Mouse (Mus musculus): Measurements from ENCODE around the gene Fbxl16. TPM values are rescaled to one million over a fixed set of nuclear protein-coding genes. Genes with fewer than 3 reads are reported as not detected.

The Fbxl16 gene
- polyA plus RNA-seq, 1 experiment from 2014 or later, result 0.33 TPM

GRCm38 (mm10) chr17:25861704-25862612 is 53.1 kb downstream of the Fbxl16 start:
- 10% methylated on average over 6 of the region's 6 CpGs for WGBS (ENCODE audit: missing documents)
- Histone ChIP-seq H3K27ac (peak overlapping the region; percentile 27), H3K79me2 (ENCODE audit: inconsistent target) (no peaks in the 10 kb centered on the region; the same call in 1 of the 2 replicates), H3K36me3 (ENCODE audit: inconsistent target) (no peaks in the 10 kb centered on the region), H3K4me3 (ENCODE audit: inconsistent target) (peak overlapping the region; percentile 39)

GRCm38 (mm10) chr17:25863681-25864080 is 54.8 kb downstream of the Fbxl16 start:
- H3K4me3 ChIP-seq (ENCODE audit: inconsistent target), result no peak overlapping the region
- H3K36me3 ChIP-seq (ENCODE audit: inconsistent target), result no peaks in the 10 kb centered on the region
- H3K79me2 ChIP-seq (ENCODE audit: inconsistent target), result no peaks in the 10 kb centered on the region; the same call in 1 of the 2 replicates
- H3K27ac ChIP-seq, result no peak overlapping the region
- WGBS (ENCODE audit: missing documents), result 94% methylated on average over 6 of the region's 6 CpGs

- H3K27ac ChIP-seq, result no peak overlapping the region
- H3K79me2 ChIP-seq (ENCODE audit: inconsistent target), result no peaks in the 10 kb centered on the region; the same call in 1 of the 2 replicates
- no peak overlapping the region for H3K4me3 ChIP-seq (ENCODE audit: inconsistent target)
- WGBS (ENCODE audit: missing documents), result 95% methylated on average over 14 of the region's 14 CpGs
- no peaks in the 10 kb centered on the region for H3K36me3 ChIP-seq (ENCODE audit: inconsistent target)
Measured at GRCm38 (mm10) chr17:25864311-25864710, 55.4 kb downstream of the Fbxl16 start.

- 86% methylated on average over 11 of the region's 11 CpGs for WGBS (ENCODE audit: missing documents)
- Histone ChIP-seq H3K79me2 (ENCODE audit: inconsistent target) (no peaks in the 10 kb centered on the region; the same call in 1 of the 2 replicates), H3K4me3 (ENCODE audit: inconsistent target) (no peak overlapping the region)
Measured at GRCm38 (mm10) chr17:25865288-25865687, 56.4 kb downstream of the Fbxl16 start.

GRCm38 (mm10) chr17:25866172-25866571 is 57.3 kb downstream of the Fbxl16 start:
- H3K36me3 ChIP-seq (ENCODE audit: inconsistent target), result no peaks in the 10 kb centered on the region
- no peak overlapping the region for H3K4me3 ChIP-seq (ENCODE audit: inconsistent target)
- 94% methylated on average over 3 of the region's 3 CpGs for WGBS (ENCODE audit: missing documents)
- H3K79me2 ChIP-seq (ENCODE audit: inconsistent target), result no peaks in the 10 kb centered on the region; the same call in 1 of the 2 replicates
- H3K27ac ChIP-seq, result no peak overlapping the region

More at GRCm38 (mm10) chr17:25865288-25865687, 56.4 kb downstream of the Fbxl16 start:
- no peak overlapping the region for H3K27ac ChIP-seq
- no peaks in the 10 kb centered on the region for H3K36me3 ChIP-seq (ENCODE audit: inconsistent target)

- H3K79me2 ChIP-seq (ENCODE audit: inconsistent target), result no peaks in the 10 kb centered on the region; the same call in 1 of the 2 replicates
- peak overlapping the region; percentile 40 for H3K4me3 ChIP-seq (ENCODE audit: inconsistent target)
- H3K36me3 ChIP-seq (ENCODE audit: inconsistent target), result no peaks in the 10 kb centered on the region
- no peak overlapping the region for H3K27ac ChIP-seq
- WGBS (ENCODE audit: missing documents), result 12% methylated on average over 7 of the region's 7 CpGs
Measured at GRCm38 (mm10) chr17:25867509-25867835, 58.6 kb downstream of the Fbxl16 start.

- H3K79me2 ChIP-seq (ENCODE audit: inconsistent target), result no peaks in the 10 kb centered on the region; the same call in 1 of the 2 replicates
- 0 out of 2 replicates have a peak overlapping the region, but pooled peaks have one; percentile 19 for H3K27ac ChIP-seq
- under 1% methylated on average over 41 of the region's 42 CpGs for WGBS (ENCODE audit: missing documents)
- H3K36me3 ChIP-seq (ENCODE audit: inconsistent target), result no peaks in the 10 kb centered on the region
- peak overlapping the region; percentile 40 for H3K4me3 ChIP-seq (ENCODE audit: inconsistent target)
Measured at GRCm38 (mm10) chr17:25867836-25868600, 59.1 kb downstream of the Fbxl16 start.

- no peaks in the 10 kb centered on the region for H3K36me3 ChIP-seq (ENCODE audit: inconsistent target)
- H3K79me2 ChIP-seq (ENCODE audit: inconsistent target), result no peaks in the 10 kb centered on the region; the same call in 1 of the 2 replicates
- 2% methylated on average over 24 of the region's 24 CpGs for WGBS (ENCODE audit: missing documents)
- 0 out of 2 replicates have a peak within 1 kb of the TSS, but pooled peaks have one; percentile 19 for H3K27ac ChIP-seq
- H3K4me3 ChIP-seq (ENCODE audit: inconsistent target), result peak within 1 kb of the TSS; percentile 40
Measured at GRCm38 (mm10) chr17:25868601-25869191, 59.8 kb downstream of the Fbxl16 start, which contains the start of gene Mcrip2. Gene Mcrip2, minus strand, starts transcription at chr17:25868764.

GRCm38 (mm10) chr17:25869498-25869897 is 60.6 kb downstream of the Fbxl16 start:
- H3K27ac ChIP-seq, result no peak overlapping the region
- H3K79me2 ChIP-seq (ENCODE audit: inconsistent target), result no peaks in the 10 kb centered on the region; the same call in 1 of the 2 replicates
- H3K4me3 ChIP-seq (ENCODE audit: inconsistent target), result no peak overlapping the region
- WGBS (ENCODE audit: missing documents), result 99% methylated on average over 8 of the region's 8 CpGs
- H3K36me3 ChIP-seq (ENCODE audit: inconsistent target), result no peaks in the 10 kb centered on the region

GRCm38 (mm10) chr17:25869954-25870353 is 61.1 kb downstream of the Fbxl16 start:
- H3K4me3 ChIP-seq (ENCODE audit: inconsistent target), result no peak overlapping the region
- H3K36me3 ChIP-seq (ENCODE audit: inconsistent target), result no peaks in the 10 kb centered on the region
- no peak overlapping the region for H3K27ac ChIP-seq
- WGBS (ENCODE audit: missing documents), result 100% methylated on average over 2 of the region's 2 CpGs
- H3K79me2 ChIP-seq (ENCODE audit: inconsistent target), result no peaks in the 10 kb centered on the region; the same call in 1 of the 2 replicates

Other genes starting within 250 kb of the Fbxl16 start
- gene Sox8, start 238.4 kb upstream of the Fbxl16 start, polyA plus RNA-seq (2018), result not detected in 3 replicates
- 13.4 to 17.2 TPM (median 16.4 TPM) in 3 replicates for gene Lmf1, start 230.0 kb upstream of the Fbxl16 start, polyA plus RNA-seq (2018)
- gene Gng13, start 91.9 kb upstream of the Fbxl16 start, polyA plus RNA-seq (2018), result not detected in 3 replicates
- 0.80 to 5.9 TPM (median 1.1 TPM) in 3 replicates for gene Chtf18, start 81.7 kb upstream of the Fbxl16 start, polyA plus RNA-seq (2018)
- gene Rpusd1, start 81.4 kb upstream of the Fbxl16 start, polyA plus RNA-seq (2018), result 5.9 to 11.6 TPM (median 7.3 TPM) in 3 replicates
- gene Mslnl, start 73.0 kb upstream of the Fbxl16 start, polyA plus RNA-seq (2018), result not detected in 3 replicates
- gene Msln, start 54.7 kb upstream of the Fbxl16 start, polyA plus RNA-seq (2018), result not detected in 3 replicates
- gene Narfl, start 35.3 kb upstream of the Fbxl16 start, polyA plus RNA-seq (2018), result 19.4 to 20.9 TPM (median 19.5 TPM) in 3 replicates
- gene Haghl, start 23.4 kb upstream of the Fbxl16 start, polyA plus RNA-seq (2018), result 10.9 to 28.1 TPM (median 26.5 TPM) in 3 replicates
- gene Ccdc78, start 22.5 kb upstream of the Fbxl16 start, polyA plus RNA-seq (2018), result not detected in 3 replicates
- gene Fam173a, start 16.2 kb upstream of the Fbxl16 start, polyA plus RNA-seq (2018), result 12.9 to 59.3 TPM (median 54.8 TPM) in 3 replicates
- not detected in 3 replicates for gene AC134908.4, start 13.4 kb upstream of the Fbxl16 start, polyA plus RNA-seq (2018)
- gene Metrn, start 11.9 kb upstream of the Fbxl16 start, polyA plus RNA-seq (2018), result 3.0 to 22.9 TPM (median 8.0 TPM) in 3 replicates
- 8.8 to 13.8 TPM (median 9.0 TPM) in 3 replicates for gene Wdr24, start 14.5 kb downstream of the Fbxl16 start, polyA plus RNA-seq (2018)
- 15.2 to 28.3 TPM (median 18.9 TPM) in 3 replicates for gene Jmjd8, start 19.8 kb downstream of the Fbxl16 start, polyA plus RNA-seq (2018)
- 74.2 to 109 TPM (median 78.5 TPM) in 3 replicates for gene Stub1, start 24.3 kb downstream of the Fbxl16 start, polyA plus RNA-seq (2018)
- 0.16 to 0.97 TPM in 2 of 3 replicates, not detected in the other for gene Rhbdl1, start 28.2 kb downstream of the Fbxl16 start, polyA plus RNA-seq (2018)
- 0.09 to 1.1 TPM (median 0.43 TPM) in 3 replicates for gene Gm20683, start 32.7 kb downstream of the Fbxl16 start, polyA plus RNA-seq (2018)
- gene Rhot2, start 35.8 kb downstream of the Fbxl16 start, polyA plus RNA-seq (2018), result 20.6 to 24.8 TPM (median 22.4 TPM) in 3 replicates
- 1.5 to 2.9 TPM (median 2.5 TPM) in 3 replicates for gene Wdr90, start 52.4 kb downstream of the Fbxl16 start, polyA plus RNA-seq (2018)
- gene Mcrip2, start 59.7 kb downstream of the Fbxl16 start, polyA plus RNA-seq (2018), result 5.6 to 15.2 TPM (median 7.1 TPM) in 3 replicates
- 3.3 to 5.5 TPM (median 5.2 TPM) in 3 replicates for gene Mettl26, start 66.0 kb downstream of the Fbxl16 start, polyA plus RNA-seq (2018)
- 0.13 to 0.32 TPM (median 0.20 TPM) in 3 replicates for gene Wfikkn1, start 71.8 kb downstream of the Fbxl16 start, polyA plus RNA-seq (2018)
- gene Rab40c, start 110.6 kb downstream of the Fbxl16 start, polyA plus RNA-seq (2018), result 13.7 to 21.8 TPM (median 16.8 TPM) in 3 replicates
- 33.1 to 43.2 TPM (median 35.1 TPM) in 3 replicates for gene Pigq, start 135.9 kb downstream of the Fbxl16 start, polyA plus RNA-seq (2018)
- gene Nhlrc4, start 135.9 kb downstream of the Fbxl16 start, polyA plus RNA-seq (2018), result not detected in 3 replicates
- not detected in 3 replicates for gene A930017K11Rik, start 143.5 kb downstream of the Fbxl16 start, polyA plus RNA-seq (2018)
- 5.2 to 13.5 TPM (median 5.9 TPM) in 3 replicates for gene Capn15, start 176.7 kb downstream of the Fbxl16 start, polyA plus RNA-seq (2018)